Mouse (Mus musculus): ENCODE data around the gene Nrgn.

GRCm38 (mm10) chr9:37540226-37540625 is 12.5 kb downstream of the Nrgn start:
- no peak for TF ChIP-seq GATA1 (IDR thresholded peaks at IDR 0.05; ENCODE audit: low read length)
- TF ChIP-seq TAL1 (IDR thresholded peaks at IDR 0.05; ENCODE audit: low read length) = no peak
